Mouse (Mus musculus) cerebellum, adult 2 months (tissue): ENCODE data around the gene Proser1.

Experiments
- CTCF ChIP-seq: fragments of 200-500 bp; IDR thresholded peaks from 2 replicates; pipeline ENCODE4 v1.5.1; 2011; ENCODE audit warnings: low read depth, mild to moderate bottlenecking, control low read depth, low read length, moderate library complexity, borderline replicate concordance; ENCODE audit not compliant: insufficient read depth
- POLR2A ChIP-seq: fragments of 200-500 bp; IDR thresholded peaks from 2 replicates; pipeline ENCODE4 v1.6.1; 2011; ENCODE audit warnings: low read length, control low read depth, borderline replicate concordance; ENCODE audit not compliant: insufficient read depth

DNA sequence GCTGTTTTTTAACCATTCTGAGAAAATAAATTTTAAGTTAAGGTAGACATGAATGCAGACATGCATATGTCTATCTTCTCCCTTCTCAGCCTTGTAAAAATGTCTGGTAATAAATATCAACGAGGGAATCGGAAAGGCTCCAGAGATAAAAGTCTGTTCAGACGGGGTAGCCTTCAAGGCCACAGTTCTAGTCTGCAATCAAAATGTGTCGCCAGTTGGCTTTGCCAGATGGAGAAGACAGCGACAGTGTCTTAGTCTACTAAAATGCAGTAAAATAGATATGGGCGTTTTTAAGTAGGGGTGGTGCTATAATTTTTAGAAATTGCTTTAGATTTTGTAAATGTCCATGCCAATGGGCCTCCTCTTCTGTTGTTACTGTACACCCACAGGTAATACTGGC is 1.9 kb downstream of the Proser1 start:
- TF ChIP-seq CTCF (no peak), POLR2A (no peak)
